Mouse (Mus musculus) large intestine, adult 2 months (tissue): ENCODE data around the gene Tnr. TPM values are rescaled to one million over a fixed set of nuclear protein-coding genes. Genes with fewer than 3 reads are reported as not detected.

ENCODE experiments used
- DNase-seq: peaks from one replicate; pipeline ENCODE4 v3.0.0-alpha.2; 2012; ENCODE audit warnings: low read depth, low spot score
- WGBS: fragments of 180-500 bp; shearing (Covaris S2); methylation state at CpG from one replicate; pipeline ENCODE4 v1.1.7; 2018; 5-methylcytosine and 5-hydroxymethylcytosine counted together
- polyA plus RNA-seq: library from polyadenylated mRNA; depleted of rRNA; stranded (reverse); fragments of >200 nt; gene quantifications from 2 replicates; pipeline ENCODE4 v1.2.3, GENCODE M21; 2012

The Tnr gene
- polyA plus RNA-seq, 1 experiment = 0.04 TPM

DNA sequence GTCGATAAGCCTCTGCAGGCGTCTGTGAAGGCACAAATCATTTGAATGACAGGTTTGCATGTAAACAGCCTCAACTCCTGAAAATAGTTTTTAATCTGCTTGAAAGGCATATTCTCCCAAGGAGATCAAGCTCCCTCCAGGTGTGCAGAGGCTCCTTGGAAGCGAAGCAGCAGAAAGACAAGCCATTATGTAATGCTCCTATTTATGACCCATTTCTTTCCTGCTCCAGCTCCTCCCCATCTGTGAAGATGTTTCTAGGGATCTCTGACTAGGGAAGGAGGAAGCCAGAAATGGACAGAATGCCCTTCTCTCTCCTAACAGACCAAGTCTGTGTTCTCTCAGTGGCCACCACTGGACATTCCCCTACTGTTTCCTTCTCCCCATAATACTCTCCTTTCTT is 38.0 kb downstream of the Tnr start:
- DNase-seq = no peak
- WGBS = 65% methylated on average over 3 of the region's 3 CpGs

DNA sequence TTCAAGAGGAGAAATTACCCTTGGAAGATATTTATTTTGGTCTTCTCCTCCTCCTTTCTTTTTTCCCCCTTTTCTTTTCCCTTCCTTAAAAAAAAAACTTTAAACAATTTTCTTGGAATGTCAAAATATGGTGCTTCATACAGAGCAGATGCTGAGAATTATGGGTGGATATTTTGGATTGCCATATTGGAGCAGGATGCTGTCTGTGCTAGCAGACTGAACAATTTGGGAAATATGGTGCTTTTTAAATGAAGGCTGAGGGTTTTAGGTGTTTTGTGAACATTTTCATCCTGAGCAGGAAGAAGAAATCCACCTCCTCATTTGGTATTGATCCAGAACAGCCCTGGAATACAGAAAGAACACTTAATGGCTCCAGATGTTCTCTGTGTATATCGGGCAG is 41.6 kb downstream of the Tnr start:
- 96% methylated on average over 1 of the region's 1 CpGs for WGBS
- DNase-seq = no peak

DNA sequence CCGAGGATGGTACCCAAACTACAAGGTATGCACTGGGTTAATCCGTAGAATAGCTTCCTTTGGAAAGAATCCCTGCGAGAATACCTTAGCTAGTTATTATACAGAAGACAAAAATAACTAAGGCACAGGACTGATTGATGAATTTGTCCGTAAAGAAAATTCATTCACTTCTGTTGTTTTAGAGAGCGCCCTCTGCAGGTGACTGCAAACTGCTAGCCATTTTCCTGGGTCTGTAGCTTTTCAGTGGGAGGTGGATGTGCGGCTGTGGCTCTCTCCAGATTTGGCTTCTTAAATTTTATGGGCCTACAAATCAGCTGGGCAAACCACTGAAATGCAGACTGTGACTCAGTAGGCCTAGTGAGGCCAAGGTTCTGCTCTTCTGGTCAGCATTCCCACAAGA is 42.5 kb downstream of the Tnr start:
- WGBS = 83% methylated on average over 6 of the region's 6 CpGs

DNA sequence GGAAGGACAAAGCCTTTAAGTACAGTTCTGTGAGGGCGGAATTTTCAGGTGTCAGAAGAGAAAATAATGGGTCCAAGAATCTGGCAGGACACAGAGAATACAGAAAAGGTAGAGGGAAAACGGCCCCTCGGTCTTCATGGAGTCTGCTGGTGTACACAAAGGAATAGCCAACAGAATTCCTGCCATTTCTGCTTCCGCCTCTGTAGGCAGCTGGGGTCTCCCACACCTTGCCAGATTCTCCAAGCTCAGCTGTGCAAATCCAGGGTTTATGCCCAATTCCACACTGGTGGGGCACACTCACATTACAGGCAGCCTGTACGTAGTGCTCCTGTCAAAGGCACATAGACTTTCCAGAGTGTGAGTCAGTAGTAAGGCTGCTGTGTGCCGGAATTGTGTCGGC is 43.6 kb downstream of the Tnr start:
- DNase-seq = no peak
- WGBS = 69% methylated on average over 7 of the region's 7 CpGs

More for the DNA sequence above, 42.5 kb downstream of the Tnr start:
- no peak for DNase-seq

DNA sequence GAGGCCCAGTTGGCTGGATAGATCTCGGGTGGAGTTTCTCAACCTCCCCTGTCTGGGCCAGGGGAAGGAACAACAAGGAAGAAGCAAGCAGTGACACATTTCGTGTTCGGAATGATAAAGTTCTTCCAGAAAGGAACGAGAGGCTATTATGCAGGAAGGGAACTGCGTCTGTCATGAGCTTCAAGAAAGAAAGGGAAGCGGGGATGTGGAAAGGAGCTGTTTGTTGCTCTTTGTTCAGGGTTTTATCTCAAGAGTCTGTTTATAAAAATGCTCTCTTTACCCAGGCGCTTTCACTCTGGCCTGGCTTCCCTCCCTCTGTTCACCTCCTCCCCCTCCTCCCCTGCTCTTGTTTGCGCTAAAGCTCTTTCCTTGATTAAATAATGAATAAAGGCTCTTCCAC is 46.7 kb downstream of the Tnr start:
- no peak for DNase-seq
- WGBS = 32% methylated on average over 8 of the region's 8 CpGs

DNA sequence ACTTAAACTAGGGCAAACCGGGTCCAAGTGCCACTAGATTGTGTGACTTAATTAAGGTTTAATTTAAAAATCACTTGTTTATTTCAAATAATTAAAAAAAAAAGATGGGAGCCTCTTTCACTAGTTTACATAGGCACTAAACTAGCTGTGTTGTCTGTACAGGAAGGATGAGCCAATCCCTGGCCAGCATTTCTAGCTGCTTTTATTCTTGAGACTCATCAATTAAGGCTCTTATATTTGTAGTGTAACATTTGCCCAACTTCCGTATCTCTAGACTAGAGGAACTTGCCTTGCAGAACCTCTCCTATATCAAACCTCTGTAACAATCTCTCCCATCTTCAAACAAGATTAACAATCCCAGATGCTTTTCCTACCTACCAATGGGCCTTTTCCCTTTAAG is 47.3 kb downstream of the Tnr start:
- 51% methylated on average over 2 of the region's 2 CpGs for WGBS
- no peak for DNase-seq

DNA sequence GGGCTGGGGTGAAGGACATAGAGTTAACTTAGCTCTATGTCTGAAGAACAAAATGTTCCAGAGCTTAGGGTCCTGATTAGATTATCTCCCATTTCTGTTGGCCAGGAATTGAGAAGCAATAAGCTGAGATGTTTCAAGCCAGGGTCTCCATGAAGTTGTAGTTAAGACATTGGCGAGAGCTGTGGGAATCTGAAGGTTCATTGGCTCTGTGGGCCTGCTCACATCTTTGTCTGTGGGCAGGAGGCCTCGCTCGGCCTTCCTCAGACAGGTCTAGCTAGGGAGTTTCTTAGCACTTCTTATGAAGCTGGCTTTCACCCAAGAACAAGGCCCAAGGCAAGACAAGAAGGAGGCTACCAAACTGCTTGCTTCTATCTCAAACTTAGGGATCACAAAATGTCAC is 48.4 kb downstream of the Tnr start:
- DNase-seq = no peak
- WGBS = 84% methylated on average over 3 of the region's 3 CpGs

DNA sequence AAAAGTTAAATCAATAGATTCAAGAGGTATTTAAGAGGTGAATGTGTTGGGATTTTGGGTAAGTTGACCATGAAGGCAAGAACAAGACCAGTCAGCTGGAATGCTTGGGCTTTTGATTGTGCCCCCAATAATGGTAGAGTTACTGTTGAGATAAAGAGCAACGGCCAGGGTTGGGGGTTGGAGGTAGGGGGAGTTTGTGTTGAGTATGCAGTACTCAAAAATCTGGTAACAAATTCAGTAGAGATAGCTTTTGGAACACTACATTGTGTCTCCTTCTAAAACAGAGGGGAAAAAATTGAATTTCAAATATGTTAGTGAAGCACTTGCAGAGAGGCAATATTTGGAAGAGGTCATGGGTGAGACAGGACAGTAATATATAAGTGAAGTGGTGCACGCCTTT is 49.5 kb downstream of the Tnr start:
- no peak for DNase-seq
- WGBS = 71% methylated on average over 2 of the region's 2 CpGs

DNA sequence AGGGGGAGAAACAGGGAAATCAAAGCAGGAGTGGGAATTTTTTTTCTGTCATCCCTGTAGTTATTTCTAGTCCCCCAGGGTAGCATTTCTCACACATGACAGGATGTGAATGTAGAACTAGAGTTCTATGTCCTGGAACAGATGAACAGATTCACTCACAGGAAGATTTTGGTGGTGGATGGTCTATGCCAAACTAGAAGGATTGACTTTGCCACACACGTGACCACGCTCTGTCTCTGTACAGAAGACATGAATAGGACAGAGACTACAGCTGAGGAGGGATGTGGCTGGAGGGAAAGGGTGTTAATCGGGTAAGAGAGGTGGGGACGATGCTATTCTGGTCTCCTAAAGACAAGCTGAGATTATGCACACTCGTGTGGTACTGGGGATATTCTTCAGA is 51.1 kb downstream of the Tnr start:
- WGBS = 82% methylated on average over 5 of the region's 5 CpGs
- DNase-seq = no peak

DNA sequence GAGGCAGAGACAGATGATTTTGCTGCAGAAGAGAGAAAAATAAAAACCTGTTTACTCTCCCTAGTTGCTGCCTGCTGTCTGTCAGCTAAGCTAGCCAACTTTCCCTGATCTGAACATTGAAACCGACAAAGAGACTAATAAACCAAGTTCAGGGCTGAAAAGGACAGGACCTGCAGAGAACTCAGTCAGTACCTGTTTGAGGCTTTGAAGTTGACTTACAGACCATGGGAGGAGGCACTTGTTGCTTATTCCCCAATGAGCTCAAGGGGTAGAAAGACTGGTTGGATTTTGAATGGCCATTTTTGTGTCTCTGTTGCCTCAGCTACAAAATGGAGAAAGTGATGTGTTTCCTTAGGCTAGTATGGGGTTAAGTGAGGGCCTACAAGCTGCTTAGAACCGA is 52.7 kb downstream of the Tnr start:
- no peak for DNase-seq
- 46% methylated on average over 2 of the region's 2 CpGs for WGBS

DNA sequence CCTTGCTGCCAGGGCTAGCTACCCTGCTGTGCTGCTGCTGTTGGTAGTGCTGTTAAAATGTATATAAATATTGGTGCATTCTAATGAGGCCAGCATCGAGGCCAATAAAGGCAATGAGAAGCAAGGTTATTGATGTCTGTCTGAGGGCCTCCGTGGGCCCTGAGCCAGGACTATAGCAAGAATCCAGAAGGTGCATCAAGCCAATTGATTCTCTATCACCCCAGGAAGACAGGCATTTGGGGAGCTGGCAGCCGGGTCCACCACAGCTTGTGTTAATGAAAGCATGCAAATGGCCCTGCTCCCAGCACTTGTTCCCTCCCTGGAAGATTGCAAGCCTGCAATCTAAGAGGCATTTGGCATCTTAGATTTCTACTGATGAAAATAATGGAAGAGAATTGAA is 54.8 kb downstream of the Tnr start:
- no peak for DNase-seq
- 46% methylated on average over 3 of the region's 3 CpGs for WGBS

DNA sequence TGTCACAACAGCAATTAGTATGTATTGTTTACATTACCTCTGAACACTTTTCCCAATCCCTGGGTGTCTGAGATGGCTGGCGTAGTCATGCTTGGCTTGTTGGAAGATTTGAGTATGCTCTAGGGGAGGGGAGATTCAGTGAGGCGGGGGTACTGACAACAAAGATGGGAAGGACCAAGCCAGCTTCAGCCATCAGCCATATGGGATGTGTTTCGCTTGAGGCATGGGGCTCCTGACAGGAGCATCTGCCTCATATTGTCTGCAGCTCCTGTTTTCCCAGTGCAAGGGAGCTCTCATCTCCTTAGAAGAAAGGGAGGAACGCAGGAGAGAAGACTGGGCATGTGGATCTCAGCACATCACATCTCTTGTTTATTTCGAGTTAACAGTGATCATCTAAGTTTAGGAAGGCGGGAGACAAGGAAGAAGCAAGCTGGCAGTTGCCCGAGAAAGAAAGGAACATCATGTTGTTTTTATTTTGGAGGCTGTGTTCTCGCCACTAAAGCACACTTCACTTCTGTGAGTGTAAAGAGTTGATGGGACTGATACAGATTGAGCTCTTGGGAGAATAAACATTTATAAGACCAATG is 56.9 kb downstream of the Tnr start:
- 63% methylated on average over 8 of the region's 8 CpGs for WGBS
- DNase-seq = no peak

DNA sequence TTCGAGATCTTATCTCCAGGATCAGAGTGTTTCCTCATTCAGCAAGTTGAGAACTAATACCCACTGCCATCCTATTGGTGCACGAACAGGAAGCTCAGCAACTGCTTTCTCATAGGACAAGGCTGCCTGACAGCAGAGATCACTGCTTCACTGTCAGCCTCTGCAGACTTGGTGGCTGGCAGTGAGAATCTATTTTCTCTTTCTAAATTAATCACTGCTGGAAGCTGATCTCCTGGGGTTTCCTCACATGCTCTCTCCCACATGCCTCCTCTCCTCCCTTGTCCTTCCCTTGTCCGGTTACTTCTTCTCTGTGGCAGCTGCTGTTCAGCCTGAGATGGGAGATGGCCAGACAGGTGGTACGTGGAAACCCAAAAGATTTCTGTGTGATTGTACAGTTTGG is 60.3 kb downstream of the Tnr start:
- WGBS = 73% methylated on average over 4 of the region's 4 CpGs
- no peak for DNase-seq

DNA sequence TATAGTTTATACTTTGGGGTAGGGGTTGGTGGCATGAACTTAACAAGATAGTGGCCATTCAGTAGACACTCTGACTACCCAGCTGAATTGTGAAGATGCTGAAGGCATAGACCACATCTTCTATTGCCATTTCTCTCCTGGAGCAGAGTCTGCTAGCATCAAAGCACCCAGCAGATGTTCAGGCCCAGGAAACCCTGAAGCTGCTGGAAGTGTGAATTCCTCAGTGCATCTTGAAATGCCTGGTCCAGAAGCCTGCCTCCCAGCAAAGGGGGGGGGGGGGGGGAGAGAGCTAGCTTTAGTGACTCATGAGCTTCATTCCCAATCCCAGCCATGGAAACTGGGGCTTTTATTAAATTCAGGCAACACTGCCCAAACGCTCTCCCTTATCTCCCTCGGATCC is 65.2 kb downstream of the Tnr start:
- 85% methylated on average over 2 of the region's 2 CpGs for WGBS
- DNase-seq = no peak

DNA sequence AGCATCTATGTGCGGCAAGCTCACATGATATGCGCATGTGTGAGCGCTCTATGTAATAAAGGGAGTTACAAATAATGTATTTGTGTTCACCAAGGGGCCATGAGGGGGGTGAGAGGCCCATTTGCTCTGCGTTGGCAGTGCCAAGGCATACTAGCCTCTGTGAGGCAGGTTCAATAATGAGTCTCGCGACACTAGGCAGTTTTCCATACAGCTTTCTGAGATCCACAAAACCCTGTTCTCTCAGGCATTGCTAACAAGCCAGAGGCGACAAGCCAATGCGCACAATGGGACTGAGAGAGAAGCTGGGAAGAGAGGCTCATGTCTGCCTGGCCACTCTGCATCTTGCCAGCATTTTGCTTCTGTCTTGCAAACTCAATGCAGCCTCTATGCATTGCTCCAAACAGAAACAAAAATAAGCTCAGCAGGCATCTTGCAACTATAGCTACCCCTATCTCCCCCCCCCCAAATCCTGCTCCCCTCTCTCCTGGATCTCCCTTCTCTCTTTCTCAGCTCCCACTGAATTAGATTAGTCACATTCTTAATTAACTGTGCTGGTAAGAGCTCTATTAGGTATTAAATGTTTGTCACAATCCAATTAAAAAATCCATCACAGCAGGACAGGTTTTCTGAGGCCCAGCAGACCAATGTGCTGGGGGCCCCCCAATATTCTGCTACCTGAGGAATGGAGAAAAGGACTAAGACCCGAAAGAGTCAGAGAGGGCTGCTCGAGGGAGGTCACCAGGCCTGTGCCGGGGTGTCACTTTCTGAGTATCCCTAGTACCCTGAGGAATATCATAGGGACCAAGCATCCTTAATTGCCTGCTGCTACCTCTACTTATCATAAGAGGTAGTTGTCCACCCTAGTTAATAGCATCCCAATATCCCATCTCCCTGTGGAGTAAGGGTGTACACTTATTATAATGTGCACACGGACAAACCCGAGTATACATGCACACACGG is 70.8 kb downstream of the Tnr start:
- DNase-seq = no peak
- 85% methylated on average over 14 of the region's 14 CpGs for WGBS

DNA sequence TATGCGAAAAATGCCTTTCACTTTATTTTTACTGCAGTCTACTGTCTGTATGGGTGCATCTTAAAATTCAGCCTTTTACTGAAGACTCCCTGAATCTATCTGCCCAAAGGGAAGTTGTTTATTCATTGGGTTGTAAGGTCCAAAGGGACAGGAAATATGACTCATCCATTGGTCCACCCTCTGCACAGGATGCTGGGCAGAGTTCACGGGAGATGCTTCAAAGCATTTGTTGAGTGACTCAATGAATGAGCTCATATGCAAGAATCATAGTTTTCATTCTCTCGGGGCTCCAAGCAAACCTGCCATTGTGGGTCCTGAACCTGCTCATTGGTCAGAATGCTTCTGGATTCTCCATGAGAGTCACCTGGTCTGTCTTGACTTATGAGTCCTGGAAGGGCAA is 72.2 kb downstream of the Tnr start:
- DNase-seq = no peak
- WGBS = 63% methylated on average over 3 of the region's 3 CpGs

DNA sequence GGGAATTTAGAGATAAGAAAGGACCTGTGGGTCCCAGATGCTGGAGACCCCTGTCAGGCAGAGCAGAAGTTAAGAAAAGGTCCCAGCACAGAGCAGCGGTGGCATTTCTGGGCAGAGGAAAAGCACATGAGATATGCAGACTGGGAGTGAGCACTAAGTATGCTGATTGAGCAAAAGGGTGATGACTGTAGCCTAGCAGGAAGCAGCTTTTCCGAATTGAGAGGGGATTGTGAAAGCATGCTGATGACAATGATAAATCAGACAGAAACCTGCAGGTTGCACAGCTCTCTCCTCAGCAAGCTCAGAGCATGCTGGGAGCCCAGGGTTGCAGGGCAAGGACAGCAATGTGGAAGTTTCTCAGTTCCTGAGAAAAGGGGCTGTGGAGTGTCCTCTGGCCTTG is 73.1 kb downstream of the Tnr start:
- 44% methylated on average over 2 of the region's 2 CpGs for WGBS

DNA sequence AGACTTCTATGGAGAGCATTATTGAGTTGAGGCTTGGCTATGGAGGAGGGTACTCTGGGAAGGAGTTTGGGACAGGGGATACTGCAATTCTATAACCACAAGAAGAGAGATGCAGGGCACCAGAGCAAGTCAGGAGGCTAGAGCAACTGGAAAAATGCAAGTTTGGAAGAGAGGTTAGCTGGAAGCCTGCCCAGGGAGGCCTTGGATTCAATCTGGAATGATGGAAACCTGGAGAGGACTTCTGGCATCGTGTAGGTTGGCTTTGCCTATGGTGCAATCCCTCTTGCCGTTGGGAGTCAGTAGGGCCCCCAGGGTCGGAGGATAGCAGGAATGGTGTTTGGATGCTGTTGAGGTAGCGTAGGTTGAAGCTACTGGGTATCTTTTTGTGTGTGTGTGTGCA is 90.0 kb downstream of the Tnr start:
- WGBS = 68% methylated on average over 4 of the region's 4 CpGs
- no peak for DNase-seq

More for the DNA sequence above, 73.1 kb downstream of the Tnr start:
- no peak for DNase-seq

DNA sequence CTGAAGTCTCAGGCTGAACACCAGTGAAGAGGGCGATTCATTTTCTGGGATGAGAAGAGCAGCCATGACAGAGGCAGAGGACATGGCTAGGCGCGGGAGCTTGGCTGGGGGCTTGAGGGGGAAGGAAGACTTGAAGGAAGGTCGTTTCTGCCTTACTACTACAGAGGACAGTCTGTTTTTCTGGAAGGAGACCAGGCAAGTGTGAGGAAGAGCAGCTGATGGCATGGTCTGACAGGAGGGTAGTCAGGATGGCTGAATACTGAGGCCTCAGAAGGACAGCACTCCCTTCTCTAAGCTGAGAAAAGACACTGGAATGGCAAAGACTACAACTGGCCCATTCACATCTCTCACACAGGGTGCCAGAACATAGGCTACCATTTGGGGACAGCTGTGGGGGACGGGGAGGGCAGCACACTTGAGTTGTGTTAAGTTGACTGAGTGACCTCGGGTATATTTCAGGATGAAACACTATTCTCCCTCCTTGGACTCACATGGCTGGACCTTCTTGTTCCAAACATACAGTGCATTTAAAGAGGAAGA is 90.6 kb downstream of the Tnr start:
- DNase-seq = no peak
- WGBS = 71% methylated on average over 6 of the region's 6 CpGs

DNA sequence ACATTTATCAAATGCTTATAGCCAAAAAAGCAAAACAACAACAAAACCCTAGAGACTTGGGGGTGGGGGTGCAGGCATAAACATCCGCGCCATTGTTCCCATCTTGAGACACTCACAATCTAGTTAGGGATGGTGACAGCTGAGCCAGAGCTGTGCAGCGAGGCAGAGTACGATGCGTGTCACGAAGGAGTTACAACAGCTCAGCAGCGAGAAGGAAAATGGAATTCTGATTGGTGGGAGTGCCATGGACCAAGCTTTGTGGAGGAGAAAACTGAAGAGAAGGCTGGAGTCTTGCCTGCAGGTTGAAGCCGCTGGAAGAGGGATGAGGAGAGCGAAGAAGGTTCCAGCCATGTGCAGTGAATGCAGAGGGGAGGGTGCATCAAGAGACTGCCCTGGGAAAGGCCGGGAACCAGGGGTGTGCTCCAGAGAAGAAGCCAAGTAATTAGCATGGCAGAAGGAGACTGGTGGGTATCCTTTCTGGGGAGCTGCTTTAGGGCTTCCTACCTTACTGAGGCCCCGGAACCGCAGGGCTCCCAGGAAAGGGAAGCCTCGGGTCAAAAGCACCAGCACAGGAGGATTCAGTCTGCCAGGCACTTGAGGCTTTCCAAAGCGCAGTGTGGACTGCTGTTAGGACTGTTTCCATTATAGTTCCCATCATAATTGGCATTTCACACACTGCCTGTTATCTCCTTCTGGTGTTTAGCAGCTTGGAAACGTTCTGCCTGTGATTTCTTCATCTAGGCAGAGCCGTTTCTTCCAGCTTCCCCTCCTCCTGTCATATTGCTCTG is 91.3 kb downstream of the Tnr start:
- DNase-seq = no peak
- WGBS = 68% methylated on average over 16 of the region's 16 CpGs
